Mouse (Mus musculus): Measurements from ENCODE around the gene Gstm4.

- TF ChIP-seq CTCF (IDR thresholded peaks at IDR 0.05; ENCODE audit: low read depth) (no peak), EP300 (IDR thresholded peaks at IDR 0.05; ENCODE audit: low read depth) (no peak)
Measured at GRCm38 (mm10) chr3:108068826-108069225, 24.1 kb upstream of the Gstm4 start.

All from liver, postnatal 0 days (tissue).